Mouse (Mus musculus): ENCODE measurements around the gene Dhcr24.

The Dhcr24 gene

DNA sequence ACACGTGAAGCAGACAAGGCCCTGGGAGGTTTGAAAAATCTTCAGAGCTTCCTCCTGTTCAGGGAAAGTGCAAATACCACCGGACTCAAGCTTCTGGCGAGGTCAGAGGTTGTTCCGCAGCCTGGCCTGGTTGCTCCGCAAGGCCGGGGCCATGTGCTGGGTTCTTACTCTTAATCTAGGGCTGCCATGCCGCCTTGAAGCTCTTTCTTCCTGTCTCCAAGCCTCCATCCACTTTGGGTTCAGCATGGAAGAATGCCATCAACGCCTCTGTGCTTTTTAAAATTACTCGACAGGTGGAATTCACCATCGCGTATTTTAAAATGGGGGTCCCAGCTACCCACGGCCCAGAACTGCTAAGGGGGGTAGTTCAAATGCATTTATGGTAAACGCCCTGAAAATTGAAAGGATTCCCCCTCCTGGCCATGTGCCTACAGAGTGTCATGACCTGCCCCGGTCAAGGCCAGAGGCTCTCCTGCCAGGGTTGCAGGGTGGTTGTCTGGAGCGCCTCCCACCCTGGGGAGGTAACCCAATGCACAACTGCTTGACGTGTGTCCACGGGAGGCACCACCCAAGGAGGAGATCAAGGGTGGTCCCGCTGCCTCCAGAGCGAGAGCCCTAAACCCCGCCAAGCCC lies 509 bp upstream of the Dhcr24 start:
- DNase-seq (ENCODE audit: low spot score): no peak

DNA sequence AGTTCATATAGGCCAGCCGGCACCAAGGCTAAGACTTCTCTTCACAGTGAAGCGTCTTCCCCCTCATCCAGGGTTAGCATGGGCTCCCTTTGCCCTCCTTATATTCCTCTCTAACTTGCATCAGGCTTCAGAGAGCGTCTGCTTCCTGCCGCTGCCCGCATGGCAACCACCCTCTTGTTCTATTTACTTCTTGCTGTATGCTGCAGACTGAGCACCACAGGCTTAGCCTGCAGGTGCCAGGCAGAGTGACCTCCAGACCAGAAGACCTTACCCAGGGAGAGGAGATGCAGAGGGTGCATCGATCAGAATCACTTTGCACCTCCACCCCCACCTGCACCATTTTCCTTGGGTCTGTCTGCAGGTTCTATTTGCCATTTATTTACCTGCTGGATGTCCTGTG lies 1.2 kb downstream of the Dhcr24 start:
- DNase-seq (ENCODE audit: low spot score): no peak

DNA sequence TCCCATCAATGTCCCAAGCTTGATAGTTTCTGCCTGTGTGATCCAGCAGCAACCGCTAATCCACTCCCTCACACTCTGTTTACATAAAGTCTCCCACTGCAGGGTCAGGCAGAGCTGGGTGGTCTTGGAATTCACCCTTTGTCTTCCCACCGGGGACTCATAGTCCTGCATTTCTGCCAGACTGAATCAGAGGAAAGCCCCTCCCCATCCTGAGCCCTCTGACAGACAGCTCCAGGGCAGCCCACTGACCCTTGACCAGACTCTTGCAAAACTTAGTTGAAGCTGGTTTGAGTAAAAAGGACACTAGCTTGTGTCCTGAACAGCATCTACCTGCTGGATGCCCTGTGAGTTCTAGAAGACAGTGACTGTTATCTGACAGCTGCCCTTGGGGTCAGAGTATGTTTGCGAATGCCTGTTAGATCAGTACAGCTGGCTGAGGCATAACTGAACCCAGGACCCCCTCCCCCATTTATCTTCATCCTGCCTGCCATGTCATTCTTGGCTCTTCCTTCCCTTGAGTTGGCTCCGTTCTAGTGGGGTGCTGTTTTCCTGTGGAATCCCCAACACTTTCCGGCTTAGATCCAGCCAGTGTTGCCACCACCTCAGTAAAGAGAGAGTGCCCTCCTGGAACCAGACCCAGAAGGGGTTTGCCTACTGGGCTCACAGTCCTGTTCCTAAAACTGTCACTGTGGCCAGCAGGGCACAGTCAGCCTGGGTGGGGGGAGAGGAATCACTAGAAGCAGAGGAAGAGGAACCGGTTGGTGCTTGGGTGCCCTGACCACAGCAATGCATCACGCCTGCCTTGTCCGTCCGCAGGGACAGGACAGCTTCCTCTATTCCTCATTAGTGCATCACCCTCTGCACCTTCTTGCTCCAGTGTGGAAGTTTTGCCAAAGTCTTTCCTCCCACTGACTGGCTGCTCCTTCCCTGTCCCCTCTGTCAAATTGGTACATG lies 2.3 kb downstream of the Dhcr24 start:
- no peak for DNase-seq (ENCODE audit: low spot score)

DNA sequence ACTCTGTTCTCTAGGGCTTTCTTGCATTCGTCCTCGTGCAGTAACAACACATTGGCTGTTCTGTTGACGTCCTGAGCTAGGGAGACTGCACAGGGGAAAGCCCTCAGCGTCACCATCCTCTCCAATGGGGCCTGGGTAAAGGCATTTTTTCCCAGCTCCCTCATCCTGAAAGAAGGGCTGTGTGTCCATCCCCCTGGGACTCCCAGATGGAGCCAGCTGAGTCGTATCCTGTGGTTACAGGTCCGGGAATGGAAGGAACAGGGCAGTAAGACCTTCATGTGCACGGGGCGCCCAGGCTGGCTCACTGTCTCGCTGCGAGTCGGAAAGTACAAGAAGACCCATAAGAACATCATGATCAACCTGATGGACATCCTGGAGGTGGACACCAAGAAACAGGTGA lies 3.3 kb downstream of the Dhcr24 start:
- no peak for DNase-seq (ENCODE audit: low spot score)

DNA sequence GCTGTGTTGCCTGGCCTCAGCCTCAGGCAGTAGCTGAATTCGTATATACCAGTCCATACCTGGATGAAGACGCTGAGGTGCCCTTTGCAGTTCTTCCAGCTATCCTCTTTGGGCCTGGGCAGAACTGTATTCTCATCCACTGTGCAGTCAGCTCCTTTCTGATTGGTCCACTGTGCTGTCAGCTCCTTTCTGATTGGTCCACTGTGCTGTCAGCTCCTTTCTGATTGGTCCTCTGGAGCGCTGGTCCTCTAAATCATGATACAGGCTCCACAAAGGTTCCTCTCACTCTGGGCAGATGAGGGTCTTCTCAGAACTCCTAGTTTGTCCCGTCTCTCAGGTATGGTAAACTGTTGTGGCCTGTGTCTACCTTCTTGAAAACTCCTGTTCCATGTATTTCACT lies 8.8 kb downstream of the Dhcr24 start:
- DNase-seq (ENCODE audit: low spot score): no peak

GRCm38 (mm10) chr4:106571081-106571724 lies 10.4 kb downstream of the Dhcr24 start:
- no peak for DNase-seq (ENCODE audit: low spot score)

DNA sequence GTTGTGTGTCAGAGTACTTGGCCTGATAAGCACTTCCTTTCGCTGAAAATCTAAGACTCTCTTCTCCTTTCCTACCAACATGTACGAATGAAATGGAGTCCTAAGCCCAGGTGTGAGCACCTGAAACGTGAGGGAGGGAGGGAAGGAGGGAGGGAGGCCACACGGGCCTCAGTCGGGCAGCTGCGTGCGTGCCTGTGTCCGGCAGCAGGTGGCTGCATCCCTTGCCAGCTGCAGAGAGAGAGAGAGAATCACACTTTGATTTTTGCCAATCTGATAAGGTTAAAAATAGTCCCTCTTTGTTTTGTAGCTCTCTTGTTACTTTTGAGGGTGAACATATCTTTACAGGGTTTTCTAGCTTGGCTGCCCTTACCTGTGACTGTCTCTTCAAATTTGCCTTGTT lies 14.2 kb downstream of the Dhcr24 start:
- DNase-seq (ENCODE audit: low spot score): no peak

DNA sequence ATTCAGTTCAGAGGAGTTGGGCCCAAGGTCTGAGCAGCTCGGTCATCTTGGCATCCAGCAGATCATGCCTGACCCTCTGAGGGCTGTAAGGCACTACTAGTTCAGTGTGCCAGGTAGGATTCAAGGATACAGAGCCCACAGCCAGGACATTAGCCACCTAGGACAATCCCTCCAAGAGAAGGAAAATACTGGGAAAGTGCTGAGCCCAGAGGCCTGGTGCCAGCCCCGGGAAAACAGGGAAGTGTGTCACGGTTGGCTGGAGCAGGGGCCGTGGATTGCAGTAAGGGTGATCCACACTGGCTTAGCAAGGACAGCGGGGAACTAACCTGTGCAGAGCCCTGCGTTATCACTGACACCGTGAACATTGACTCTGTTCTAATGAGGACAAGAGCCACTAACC lies 16.7 kb downstream of the Dhcr24 start:
- DNase-seq (ENCODE audit: low spot score): no peak

GRCm38 (mm10) chr4:106581176-106581864 lies 20.5 kb downstream of the Dhcr24 start:
- DNase-seq (ENCODE audit: low spot score): no peak

- no peak for DNase-seq (ENCODE audit: low spot score)
These were observed 21.0 kb downstream of the Dhcr24 start for GRCm38 (mm10) chr4:106581865-106582204.

DNA sequence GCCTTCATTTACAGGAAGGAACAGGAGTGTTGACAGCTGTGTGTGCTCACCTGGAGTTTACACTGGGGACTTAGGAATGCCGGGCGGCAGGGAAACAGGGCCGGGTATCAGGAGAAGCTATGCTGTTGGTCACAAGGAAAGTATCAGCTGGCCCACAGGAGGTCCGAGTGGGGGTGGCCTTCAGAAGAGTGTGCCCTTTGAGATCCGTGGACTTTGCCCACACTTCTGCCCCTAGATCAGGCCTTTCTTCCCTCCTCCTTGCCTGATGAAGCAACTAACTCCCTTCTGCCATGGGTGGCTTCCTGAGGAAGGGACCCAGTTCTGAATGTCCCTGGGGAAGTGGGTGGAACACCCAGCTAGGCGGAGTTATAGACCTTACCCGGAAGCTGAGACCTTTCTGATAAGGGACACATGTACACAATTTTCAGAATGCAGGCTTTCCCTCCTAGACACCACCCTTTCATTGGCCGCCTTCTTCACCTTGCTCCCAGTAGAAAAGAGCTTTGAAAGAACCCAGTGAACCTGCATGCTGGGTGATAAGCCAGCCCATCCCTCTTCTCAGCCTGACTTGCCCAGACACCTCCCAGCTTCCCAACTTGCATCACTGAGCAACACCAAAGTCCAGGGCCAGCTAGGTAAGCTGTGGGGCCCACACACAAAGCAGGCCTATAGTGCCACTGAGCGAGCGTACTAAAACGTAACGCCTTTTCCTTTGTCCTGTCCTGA lies 21.8 kb downstream of the Dhcr24 start:
- no peak for DNase-seq (ENCODE audit: low spot score)

DNA sequence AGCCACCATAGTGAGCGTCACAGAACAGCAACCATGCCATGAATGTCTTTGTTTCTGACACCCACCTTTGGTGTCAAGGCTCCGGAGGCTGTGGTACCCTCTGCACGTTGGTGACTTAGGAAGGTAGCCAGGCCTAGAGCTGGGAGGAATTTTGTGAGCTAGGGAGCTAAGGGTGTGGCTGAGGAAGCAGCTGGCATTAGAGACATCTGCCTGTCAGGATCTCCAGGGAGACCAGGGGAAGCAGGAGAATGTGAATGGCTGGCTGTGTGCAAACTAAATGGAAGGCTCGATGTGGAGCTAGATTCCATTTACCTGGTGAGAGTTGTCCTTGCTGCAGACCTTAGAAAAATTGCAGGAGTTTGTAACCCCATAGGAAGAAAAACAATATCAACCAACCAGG lies 23.8 kb downstream of the Dhcr24 start:
- no peak for DNase-seq (ENCODE audit: low spot score)

- DNase-seq (ENCODE audit: low spot score): no peak
These were observed 26.2 kb downstream of the Dhcr24 start for GRCm38 (mm10) chr4:106587075-106587474.

DNA sequence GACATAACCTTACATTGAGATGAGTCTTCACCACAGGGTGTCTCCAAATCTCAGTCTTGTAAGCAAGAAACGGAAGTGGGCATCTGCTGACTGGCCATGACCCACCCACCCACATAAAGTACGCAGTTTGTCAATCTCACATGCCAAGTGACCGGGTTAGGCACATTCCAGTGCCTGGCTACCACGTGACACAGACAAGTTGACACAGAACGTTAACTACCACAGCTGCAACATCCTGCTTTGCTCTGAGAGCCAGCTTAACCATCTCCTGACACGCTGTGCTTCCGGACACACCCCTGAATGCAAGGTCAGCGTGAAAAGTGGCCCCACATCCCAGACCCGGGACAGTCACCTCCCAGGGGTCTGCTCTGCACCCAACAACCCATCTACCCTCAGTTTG lies 29.3 kb downstream of the Dhcr24 start:
- no peak for DNase-seq (ENCODE audit: low spot score)

DNA sequence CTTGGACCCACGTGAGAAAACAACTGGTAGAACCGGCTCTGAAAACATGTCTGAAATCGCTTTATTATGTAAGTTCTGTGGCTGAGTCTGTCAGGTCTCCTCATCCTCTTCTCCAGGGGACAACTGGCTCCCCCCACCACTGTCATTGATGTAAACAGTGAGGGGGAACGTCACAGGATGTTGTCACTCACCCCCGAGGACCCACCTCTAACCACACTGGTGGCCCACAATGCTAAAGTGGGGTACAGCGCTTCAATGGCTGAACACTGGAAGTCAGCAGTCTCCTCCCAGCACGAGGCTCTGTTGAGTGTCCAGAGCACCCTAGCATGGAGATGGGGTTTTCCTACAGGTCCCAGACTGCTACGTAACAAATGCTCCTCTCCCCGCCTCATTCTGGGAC lies 30.0 kb downstream of the Dhcr24 start:
- DNase-seq (ENCODE audit: low spot score): no peak

DNA sequence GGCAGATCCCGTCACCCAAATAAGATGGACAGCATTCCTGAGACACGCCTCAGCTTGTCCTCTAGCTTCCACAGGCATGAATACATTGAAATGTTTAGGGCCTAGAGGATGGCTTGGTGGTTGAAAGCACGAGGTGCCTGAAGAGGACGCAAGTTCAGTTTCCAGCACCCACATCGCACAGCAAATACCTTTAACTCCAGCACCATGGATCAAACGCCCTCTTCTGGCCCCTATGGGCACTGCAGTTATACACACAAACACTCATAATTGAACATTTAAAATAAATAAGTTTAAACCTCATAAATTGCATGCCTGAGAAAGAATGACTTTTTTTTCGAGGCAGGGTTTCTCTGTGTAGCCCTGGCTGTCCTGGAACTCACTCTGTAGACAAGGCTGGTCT lies 32.8 kb downstream of the Dhcr24 start:
- no peak for DNase-seq (ENCODE audit: low spot score)

- DNase-seq (ENCODE audit: low spot score): no peak
These were observed 35.4 kb downstream of the Dhcr24 start for GRCm38 (mm10) chr4:106596200-106596599.

DNA sequence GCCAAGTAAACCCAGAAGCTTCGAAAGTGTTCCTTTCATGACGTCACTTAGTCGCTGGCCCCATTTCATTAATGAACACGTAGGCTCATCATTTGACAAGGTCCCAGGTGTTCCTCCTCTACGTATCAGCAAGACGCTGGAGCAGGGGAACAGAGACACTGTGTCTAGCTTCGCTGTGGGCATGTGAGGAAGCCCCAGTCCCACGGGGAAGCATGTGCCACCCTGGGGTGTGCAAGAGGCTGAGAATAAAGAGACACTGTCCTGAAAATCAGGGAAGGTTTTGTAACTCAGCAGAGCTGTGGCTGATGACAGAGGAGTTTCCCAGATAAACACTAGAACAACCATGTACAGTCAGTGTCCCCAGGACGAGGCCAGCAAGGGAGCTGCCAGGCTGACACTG lies 36.2 kb downstream of the Dhcr24 start:
- no peak for DNase-seq (ENCODE audit: low spot score)

GRCm38 (mm10) chr4:106597741-106598140 lies 36.9 kb downstream of the Dhcr24 start:
- no peak for DNase-seq (ENCODE audit: low spot score)

GRCm38 (mm10) chr4:106599415-106599814 lies 38.6 kb downstream of the Dhcr24 start:
- no peak for DNase-seq (ENCODE audit: low spot score)

DNA sequence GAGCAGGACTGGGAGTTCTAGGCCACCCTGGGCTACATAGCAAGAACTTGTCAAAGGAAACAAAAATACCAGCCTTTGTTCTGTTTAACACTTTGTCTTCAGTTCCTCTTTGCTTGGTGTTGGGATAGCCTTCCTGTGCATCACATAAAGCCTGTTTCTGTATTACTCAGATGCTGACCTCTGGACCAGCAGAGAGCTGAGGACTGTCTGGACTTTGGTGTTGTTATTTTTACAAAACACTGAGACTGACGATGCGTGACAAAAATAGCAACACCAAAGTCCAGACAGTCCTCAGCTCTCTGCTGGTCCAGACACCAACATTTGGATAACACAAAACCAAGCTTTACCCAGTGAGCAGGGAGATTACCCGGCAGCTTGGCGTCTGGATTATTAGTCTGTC lies 39.9 kb downstream of the Dhcr24 start:
- DNase-seq (ENCODE audit: low spot score): no peak
